Mouse (Mus musculus): ENCODE data around the gene Kdf1.

- TF ChIP-seq CTCF (IDR thresholded peaks at IDR 0.05; ENCODE audit: extremely low read depth, insufficient read depth, low read length) (no peak), POLR2A (IDR thresholded peaks at IDR 0.05; ENCODE audit: extremely low read depth, insufficient read depth, low read length) (no peak)
These were observed 9.0 kb downstream of the Kdf1 start for GRCm38 (mm10) chr4:133527788-133528187.

All from cortical plate, adult 2 months (tissue).